24 mouse cellular contexts compared by ENCODE assay signal in the genomic region with DNA sequence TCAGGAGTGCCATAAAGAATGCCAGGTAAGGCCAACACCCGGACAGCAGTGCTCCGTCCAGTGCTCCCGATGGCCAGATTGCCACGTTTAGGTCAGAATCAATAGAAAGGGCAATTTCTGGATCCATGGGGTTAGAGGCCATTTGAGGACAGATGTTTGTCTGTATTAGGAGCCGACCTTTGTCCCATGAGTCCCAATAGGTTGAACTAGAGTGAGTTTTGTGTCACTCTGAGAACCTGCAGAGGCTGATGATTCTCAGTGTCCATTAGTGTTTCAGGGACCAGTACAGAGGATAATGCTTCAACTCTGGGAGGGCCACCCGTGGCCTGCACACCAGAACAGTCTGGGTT. TPM values are rescaled to one million over a fixed set of nuclear protein-coding genes. Genes with fewer than 3 reads are reported as not detected.
A peak's percentile ranks its signal among the peaks of the same experiment; 100 is the strongest.
DNase-seq lines count a peak whose midpoint lies in the region; ATAC-seq and TF ChIP-seq lines count a peak whose summit lies in the region.
"Had no signal": no experiment of that assay in that cellular context is flagged by ENCODE, and none has a peak within 500 bp of the region (broad histone marks: within the 10 kb centered on the region; RNA-seq: fewer than 3 reads in every experiment).

No protein-coding gene starts in this region.

- 0 out of 2 replicates have a peak, but pooled peaks cover 3% of the 10 kb centered on the region for H3K27me3 ChIP-seq in heart, embryonic 11.5 days (ENCODE audit: control insufficient read depth, insufficient read depth, low read length)
- H3K27me3 ChIP-seq in heart, embryonic 15.5 days, result no peaks in the 10 kb centered on the region
- H3K27me3 ChIP-seq: embryonic facial prominence, embryonic 15.5 days; hindbrain, embryonic 12.5 days had no signal

- TF ChIP-seq CTCF in layer of hippocampus, adult 2 months (conservative IDR thresholded peaks at IDR 0.05), result no peak

- no peaks in the 10 kb centered on the region for H3K36me3 ChIP-seq in heart, embryonic 11.5 days (ENCODE audit: control insufficient read depth, insufficient read depth, low read length)
- no peaks in the 10 kb centered on the region for H3K36me3 ChIP-seq in heart, embryonic 15.5 days
- H3K36me3 ChIP-seq: embryonic facial prominence, embryonic 15.5 days; forebrain, embryonic 10.5 days; hindbrain, embryonic 12.5 days had no signal

- no peak overlapping the region for H3K9ac ChIP-seq in heart, embryonic 11.5 days (ENCODE audit: low read depth, low read length)
- no peak overlapping the region for H3K9ac ChIP-seq in heart, embryonic 15.5 days
- H3K9ac ChIP-seq: embryonic facial prominence, embryonic 15.5 days; hindbrain, embryonic 12.5 days had no signal

- intact Hi-C loops in heart, postnatal 14 days (cut with DNase I), result no loop called here

- no peak overlapping the region for H3K27ac ChIP-seq in heart, embryonic 11.5 days (ENCODE audit: low read depth, low read length)
- peak overlapping the region; percentile 73; the same call in 1 of the 2 replicates for H3K27ac ChIP-seq in heart, embryonic 15.5 days
- H3K27ac ChIP-seq in layer of hippocampus, adult 2 months, result peak overlapping the region; percentile 69; the same call in 1 of the 2 replicates
- H3K27ac ChIP-seq: embryonic facial prominence, embryonic 15.5 days; forebrain, embryonic 10.5 days; gastrocnemius, adult 2 months; hindbrain, embryonic 12.5 days had no signal

- H3K9me3 ChIP-seq in heart, embryonic 11.5 days (replicated peaks; ENCODE audit: control insufficient read depth, low read length), result peaks cover 5% of the 10 kb centered on the region; the same call in 1 of the 2 replicates
- H3K9me3 ChIP-seq in heart, embryonic 15.5 days (replicated peaks), result no peaks in the 10 kb centered on the region; the same call in 1 of the 2 replicates

- DNase-seq in heart, adult 8-10 months (ENCODE audit: low spot score), result no peak
- DNase-seq in heart, postnatal 14 days, result no peak
- DNase-seq in layer of hippocampus, adult 2 months (ENCODE audit: low spot score in 2 of 2), result no peak
- no peak for DNase-seq in layer of hippocampus, postnatal 10 days (ENCODE audit: low spot score in 2 of 2)
- DNase-seq: adrenal gland, postnatal 10 days; cerebellum, adult 11 months; cerebellum, adult 8-10 months; embryo, embryonic 11 days; gastrocnemius, adult 2 months; gastrocnemius, postnatal 25 days had no signal

- peak overlapping the region; percentile 52 for H3K4me2 ChIP-seq in heart, embryonic 11.5 days
- H3K4me2 ChIP-seq in heart, embryonic 15.5 days, result peak overlapping the region; percentile 54
- H3K4me2 ChIP-seq: embryonic facial prominence, embryonic 15.5 days; hindbrain, embryonic 12.5 days had no signal

- 0 out of 2 replicates have a peak, but pooled peaks have one; percentile 18 for ATAC-seq in heart, embryonic 11.5 days (replicated peaks; ENCODE audit: insufficient number of reproducible peaks, low FRiP score, low TSS enrichment)
- ATAC-seq in heart, embryonic 15.5 days (replicated peaks; ENCODE audit: insufficient number of reproducible peaks, insufficient read depth, low FRiP score, low read depth), result no peak
- ATAC-seq: inflammation-experienced regulatory T-cells, adult 6 months; intestine, postnatal 0 days had no signal

- no peak overlapping the region for H3K4me3 ChIP-seq in heart, embryonic 11.5 days (ENCODE audit: low read depth, low read length)
- peak overlapping the region; percentile 27; the same call in 1 of the 2 replicates for H3K4me3 ChIP-seq in heart, embryonic 15.5 days
- no peak overlapping the region for H3K4me3 ChIP-seq in layer of hippocampus, adult 2 months
- H3K4me3 ChIP-seq: embryonic facial prominence, embryonic 15.5 days; erythroblast, embryonic 14.5 days; forebrain, embryonic 10.5 days; gastrocnemius, adult 2 months; hindbrain, embryonic 12.5 days had no signal

- WGBS in heart, embryonic 11.5 days (ENCODE audit: insufficient replicate concordance), result 85% methylated on average over 6 of the region's 6 CpGs
- WGBS in heart, embryonic 15.5 days, result 86% methylated on average over 6 of the region's 6 CpGs

- H3K4me1 ChIP-seq in heart, embryonic 11.5 days (ENCODE audit: control insufficient read depth, insufficient read depth, low read length), result peaks cover 12% of the 10 kb centered on the region
- H3K4me1 ChIP-seq in heart, embryonic 15.5 days (replicated peaks), result peaks cover 18% of the 10 kb centered on the region

RNA-seq across cellular contexts. Expression of gene Ccdc121, which starts 44.0 kb away (rescaled TPM):
- 0.53 TPM in 1 of 2 replicates, not detected in the other for polyA plus RNA-seq in heart, embryonic 11.5 days (2014; fragmentation: Nextera tagmentation; extraction: Ambion mirVana)
- not detected for total RNA-seq in heart, adult 8-10 months (2022)
- polyA plus RNA-seq in heart, embryonic 15.5 days (2015; fragmentation: Nextera tagmentation; extraction: Ambion mirVana), result 0.24 and 0.34 TPM in 2 replicates
- total RNA-seq in heart, postnatal 14 days (2021), result not detected
- under 1 TPM; 0.20 to 0.72 TPM for total RNA-seq in layer of hippocampus, adult 2 months (2021)
- under 1 TPM; 0.32 to 0.47 TPM for total RNA-seq in layer of hippocampus, postnatal 10 days (2021)
- total RNA-seq: adrenal gland, postnatal 10 days; adrenal gland, postnatal 4 days; common myeloid progenitor, adult 5-6 weeks; gastrocnemius, adult 2 months; gastrocnemius, postnatal 25 days; granulocyte monocyte progenitor cell, adult 5-6 weeks; MEL had no signal
- polyA plus RNA-seq: C2C12; embryonic facial prominence, embryonic 11.5 days; erythroblast, embryonic 14.5 days; forebrain, embryonic 10.5 days; hindbrain, embryonic 12.5 days; inflammation-experienced regulatory T-cells, adult 6 months; intestine, postnatal 0 days had no signal
